Mouse (Mus musculus) stomach, postnatal 0 days (tissue): Measurements from ENCODE around the gene Srgap2.
"Not testable (repeated sequence)": the region's sequence is repeated elsewhere in the genome, so short reads cannot be mapped to it uniquely, and the experiment has no call there.

ENCODE experiments used
- CTCF ChIP-seq: IDR thresholded peaks from 2 replicates; pipeline ENCODE4 v1.5.1; 2016; ENCODE audit warnings: antibody characterized with exemption, low read depth, mild to moderate bottlenecking, moderate library complexity
- EP300 ChIP-seq: optimal IDR thresholded peaks from 2 replicates; pipeline ENCODE3; 2016; ENCODE audit warnings: antibody characterized with exemption

DNA sequence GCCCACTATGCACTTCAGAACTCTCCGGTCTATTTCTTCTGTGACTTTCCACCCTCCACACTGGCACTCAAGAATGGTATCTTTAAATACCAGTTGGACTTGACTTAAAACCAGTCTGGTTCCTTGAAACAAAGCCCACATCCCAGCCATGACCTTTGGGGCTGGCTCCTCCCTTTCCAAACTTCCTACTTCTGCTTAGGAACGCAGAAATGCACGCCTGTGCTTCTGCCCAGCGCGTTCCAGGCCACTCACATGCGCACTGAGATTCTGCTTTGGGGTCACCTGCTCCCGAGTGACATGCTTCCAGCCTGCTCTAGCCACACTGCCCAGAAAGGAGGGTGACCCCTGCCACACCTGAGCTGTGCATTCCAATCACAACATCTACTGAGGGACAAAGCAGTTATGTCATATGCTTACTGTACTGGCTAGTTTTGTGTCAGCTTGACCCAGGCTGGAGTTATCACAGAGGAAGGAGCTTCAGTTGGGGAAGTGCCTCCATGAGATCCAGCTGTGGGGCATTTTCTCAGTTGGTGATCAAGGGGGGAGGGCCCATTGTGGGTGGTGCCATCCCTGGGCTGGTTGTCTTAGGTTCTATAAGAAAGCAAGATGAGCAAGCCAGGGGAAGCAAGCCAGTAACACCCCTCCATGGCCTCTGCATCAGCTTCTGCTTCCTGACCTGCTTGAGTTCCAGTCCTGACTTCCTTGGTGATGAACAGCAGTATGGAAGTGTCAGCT is 274.5 kb downstream of the Srgap2 start:
- not testable (repeated sequence) for TF ChIP-seq CTCF
- peak; percentile 65 for TF ChIP-seq EP300
